Mouse (Mus musculus) testis, adult 2 months (tissue): ENCODE data around the gene A730049H05Rik.

Source experiments
- CTCF ChIP-seq: fragments of 200-500 bp; IDR thresholded peaks from 2 replicates; pipeline ENCODE4 v1.5.1; 2012; ENCODE audit warnings: low read depth, mild to moderate bottlenecking, inconsistent platforms, low read length, moderate library complexity; ENCODE audit not compliant: control insufficient read depth, insufficient read depth, insufficient replicate concordance
- POLR2A ChIP-seq: fragments of 200-500 bp; IDR thresholded peaks from 2 replicates; pipeline ENCODE4 v1.6.1; 2012; ENCODE audit warnings: low read depth, mild to moderate bottlenecking, inconsistent platforms, low read length, moderate library complexity; ENCODE audit not compliant: control insufficient read depth

- TF ChIP-seq CTCF (no peak), POLR2A (no peak)
Measured at GRCm38 (mm10) chr6:92854873-92855272, 38.6 kb downstream of the A730049H05Rik start.
